Mouse (Mus musculus) forebrain, embryonic 10.5 days (tissue): ENCODE measurements around the gene Ntrk2. TPM values are rescaled to one million over a fixed set of nuclear protein-coding genes. Genes with fewer than 3 reads are reported as not detected.
A peak's percentile ranks its signal among the peaks of the same experiment; 100 is the strongest.

Source experiments
- DNase-seq: peaks from one replicate; pipeline ENCODE4 v3.0.0-alpha.2; 2017; ENCODE audit warnings: low spot score; ENCODE audit errors: extremely low spot score
- H3K27ac ChIP-seq: fragments of 300-500 bp; sonication (generic); 2 replicates; pipeline ENCODE4 v1.5.1; 2016; ENCODE audit warnings: mild to moderate bottlenecking
- H3K27me3 ChIP-seq: fragments of 300-500 bp; sonication (generic); 2 replicates; pipeline ENCODE4 v1.6.1; 2016; ENCODE audit warnings: mild to moderate bottlenecking; ENCODE audit not compliant: poor library complexity, severe bottlenecking
- H3K36me3 ChIP-seq: fragments of 300-500 bp; sonication (generic); replicated peaks from 2 replicates; pipeline ENCODE4 v1.6.1; 2016; ENCODE audit warnings: mild to moderate bottlenecking, moderate library complexity
- H3K4me1 ChIP-seq: fragments of 300-500 bp; sonication (generic); 2 replicates; pipeline ENCODE4 v1.6.1; 2016
- H3K4me3 ChIP-seq: fragments of 300-500 bp; sonication (generic); 2 replicates; pipeline ENCODE4 v1.5.1; 2016; ENCODE audit warnings: mild to moderate bottlenecking, moderate library complexity
- H3K9me3 ChIP-seq: fragments of 300-500 bp; sonication (generic); 2 replicates; pipeline ENCODE4 v1.6.1; 2016; ENCODE audit warnings: mild to moderate bottlenecking, moderate library complexity
- WGBS: fragments of 180-500 bp; shearing (Covaris S2); methylation state at CpG from one replicate; pipeline ENCODE4 v1.1.7; 2016; 5-methylcytosine and 5-hydroxymethylcytosine counted together
- polyA plus RNA-seq: library from polyadenylated mRNA; unstranded; fragments of >200 nt; fragmentation: Nextera tagmentation; extraction: Ambion mirVana; gene quantifications from 2 replicates; pipeline ENCODE4 v1.2.1, GENCODE M21; 2016

Ntrk2 gene
- polyA plus RNA-seq, 1 experiment from 2014 or later: 33.2 TPM

DNA sequence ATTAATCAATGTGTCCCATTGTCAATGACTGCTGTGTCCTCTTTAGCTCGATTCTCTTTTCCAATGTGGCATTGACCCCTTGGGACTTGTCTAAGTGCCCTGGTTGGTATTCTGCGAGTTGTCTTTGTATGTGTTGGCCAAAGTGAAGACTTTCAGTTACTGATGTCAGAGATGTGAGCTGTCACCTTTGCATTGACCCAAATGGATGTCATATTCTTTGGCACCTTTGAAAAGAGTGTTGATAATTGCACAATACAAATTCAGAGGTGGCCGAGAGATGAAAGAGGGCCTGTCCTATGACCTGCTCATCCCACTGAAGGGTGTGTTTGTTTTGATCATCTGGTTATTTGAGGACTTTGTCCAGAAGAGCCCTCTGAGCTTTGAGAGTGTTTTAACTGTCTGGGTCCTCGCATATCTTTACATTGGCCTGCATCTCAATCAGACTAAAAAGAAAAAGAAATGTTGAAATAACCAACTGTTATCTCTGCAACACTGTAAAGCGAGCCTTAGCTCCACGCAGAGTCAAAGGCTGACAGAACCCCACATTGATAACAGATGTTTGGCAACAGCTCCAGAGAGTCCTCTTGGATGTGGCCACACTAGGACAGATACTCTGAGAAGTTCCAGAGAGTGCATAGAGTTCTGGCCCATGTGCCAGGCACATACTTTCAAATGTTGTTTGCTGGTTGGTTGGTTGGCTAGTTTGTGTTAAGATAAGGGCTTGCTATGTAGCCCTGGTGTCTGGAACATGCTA is 107.9 kb downstream of the Ntrk2 start:
- no peak for DNase-seq
- no peak overlapping the region for H3K4me3 ChIP-seq
- H3K4me1 ChIP-seq: peaks cover 41% of the 10 kb centered on the region
- no peaks in the 10 kb centered on the region for H3K36me3 ChIP-seq
- WGBS: 87% methylated on average over 6 of the region's 6 CpGs
- H3K9me3 ChIP-seq: no peaks in the 10 kb centered on the region
- no peaks in the 10 kb centered on the region for H3K27me3 ChIP-seq
- no peak overlapping the region for H3K27ac ChIP-seq

DNA sequence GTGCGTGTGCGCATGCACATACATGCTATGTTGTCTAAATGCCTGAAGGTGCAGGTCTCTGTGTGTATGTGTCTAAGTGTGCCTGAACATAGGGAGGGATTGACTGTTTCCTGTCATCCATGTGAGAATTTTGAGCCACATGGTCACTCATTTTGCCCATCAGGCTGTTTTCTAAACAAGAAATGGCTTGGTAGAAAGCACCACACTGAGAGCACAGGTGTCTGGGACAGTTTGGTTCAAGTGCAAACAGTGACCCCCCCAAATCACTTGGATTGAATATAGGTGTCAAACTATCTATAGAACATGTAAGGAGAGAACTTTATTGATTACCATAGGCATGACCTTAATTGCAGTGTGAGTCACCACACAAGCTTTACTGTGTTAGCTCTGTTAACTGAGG is 110.0 kb downstream of the Ntrk2 start:
- Histone ChIP-seq H3K36me3 (no peaks in the 10 kb centered on the region), H3K27me3 (no peaks in the 10 kb centered on the region), H3K4me3 (no peak overlapping the region), H3K9me3 (no peaks in the 10 kb centered on the region), H3K4me1 (peaks cover 41% of the 10 kb centered on the region), H3K27ac (no peak overlapping the region)
- no peak for DNase-seq
- 95% methylated on average over 2 of the region's 2 CpGs for WGBS

DNA sequence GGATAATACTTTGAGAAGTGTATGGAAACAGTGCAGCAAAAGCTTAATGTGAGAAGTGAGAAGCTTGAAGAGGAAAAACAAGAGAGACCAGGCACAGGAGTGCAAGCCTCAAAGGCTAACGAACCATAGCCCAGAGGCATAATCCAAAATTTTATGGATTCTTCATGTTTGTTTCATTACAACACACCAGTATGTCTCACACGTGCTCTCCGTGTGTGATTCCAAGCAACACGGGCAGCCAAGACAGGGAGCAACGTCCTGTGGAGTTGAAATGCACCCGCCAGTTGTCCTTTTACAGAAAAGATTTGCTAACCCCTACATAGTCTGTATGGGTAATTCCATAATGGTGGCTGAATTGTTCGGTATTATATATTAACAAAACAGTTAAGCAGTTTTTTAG is 113.9 kb downstream of the Ntrk2 start:
- Histone ChIP-seq H3K9me3 (no peaks in the 10 kb centered on the region), H3K4me1 (peaks cover 33% of the 10 kb centered on the region), H3K36me3 (no peaks in the 10 kb centered on the region), H3K27me3 (no peaks in the 10 kb centered on the region), H3K4me3 (no peak overlapping the region), H3K27ac (no peak overlapping the region)
- DNase-seq: no peak
- 91% methylated on average over 7 of the region's 7 CpGs for WGBS

DNA sequence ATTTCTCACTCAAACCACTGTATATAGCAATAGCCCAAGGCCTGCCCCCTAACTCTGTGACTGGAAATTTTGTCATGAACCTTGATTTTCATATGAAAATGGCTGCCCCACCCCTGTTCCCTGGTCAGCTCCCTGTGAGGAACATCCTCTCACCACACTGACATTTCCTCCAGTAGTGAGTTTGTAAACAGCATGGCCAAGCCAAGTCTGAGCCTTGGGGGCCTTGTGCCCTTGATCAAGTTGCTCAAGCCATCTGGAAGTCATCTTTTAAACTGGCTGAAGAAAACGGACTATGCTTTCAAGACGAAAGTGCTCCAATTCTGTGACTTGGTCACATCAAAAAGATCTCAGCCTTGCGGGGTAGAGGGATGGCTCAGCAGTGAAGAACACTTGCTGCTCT is 114.9 kb downstream of the Ntrk2 start:
- Histone ChIP-seq H3K27ac (no peak overlapping the region), H3K9me3 (no peaks in the 10 kb centered on the region), H3K4me1 (peaks cover 29% of the 10 kb centered on the region), H3K36me3 (no peaks in the 10 kb centered on the region), H3K4me3 (no peak overlapping the region), H3K27me3 (no peaks in the 10 kb centered on the region)
- DNase-seq: no peak
- 89% methylated on average over 3 of the region's 3 CpGs for WGBS

DNA sequence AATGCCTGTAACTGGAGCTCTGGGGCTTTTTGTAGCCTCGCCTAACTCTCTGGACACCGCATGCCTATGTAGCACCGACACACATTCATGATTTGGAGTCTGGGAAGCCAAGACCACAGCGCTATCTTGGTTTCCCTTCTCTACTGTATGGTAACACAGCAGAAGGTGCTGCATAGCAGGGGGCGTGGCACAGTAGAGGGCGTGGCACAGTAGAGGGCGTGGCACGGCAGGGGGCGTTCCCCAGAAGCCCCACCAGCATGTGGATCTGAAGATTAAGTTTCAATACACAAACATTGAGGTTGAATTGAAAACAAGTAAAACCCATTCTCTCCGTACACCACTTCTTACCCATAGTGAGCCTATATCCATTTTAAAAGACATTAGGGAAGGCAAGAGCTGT is 115.3 kb downstream of the Ntrk2 start:
- H3K9me3 ChIP-seq: no peaks in the 10 kb centered on the region
- H3K36me3 ChIP-seq: no peaks in the 10 kb centered on the region
- H3K27ac ChIP-seq: no peak overlapping the region
- H3K4me1 ChIP-seq: peaks cover 29% of the 10 kb centered on the region
- H3K27me3 ChIP-seq: no peaks in the 10 kb centered on the region
- DNase-seq: no peak
- 91% methylated on average over 10 of the region's 10 CpGs for WGBS
- H3K4me3 ChIP-seq: no peak overlapping the region

DNA sequence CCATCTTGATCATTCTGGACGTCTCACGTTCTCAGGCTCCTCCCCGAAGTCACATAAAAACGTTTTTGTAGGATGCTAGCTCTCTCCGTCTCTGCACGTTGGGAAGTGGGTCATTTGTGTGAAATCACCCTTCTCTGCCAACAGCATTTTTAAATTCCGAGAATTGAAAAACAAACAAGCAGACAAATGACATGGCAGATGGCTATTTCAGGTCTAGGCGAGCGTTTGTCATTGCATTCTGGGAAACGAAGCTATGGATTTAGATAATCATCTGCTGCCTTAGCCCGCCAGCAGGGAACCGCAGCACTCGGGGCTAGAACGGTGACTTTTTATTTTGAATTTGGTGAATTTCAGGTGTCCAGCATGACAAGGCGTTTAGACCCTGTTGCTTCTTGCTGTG is 115.8 kb downstream of the Ntrk2 start:
- 89% methylated on average over 15 of the region's 15 CpGs for WGBS
- H3K27ac ChIP-seq: no peak overlapping the region

DNA sequence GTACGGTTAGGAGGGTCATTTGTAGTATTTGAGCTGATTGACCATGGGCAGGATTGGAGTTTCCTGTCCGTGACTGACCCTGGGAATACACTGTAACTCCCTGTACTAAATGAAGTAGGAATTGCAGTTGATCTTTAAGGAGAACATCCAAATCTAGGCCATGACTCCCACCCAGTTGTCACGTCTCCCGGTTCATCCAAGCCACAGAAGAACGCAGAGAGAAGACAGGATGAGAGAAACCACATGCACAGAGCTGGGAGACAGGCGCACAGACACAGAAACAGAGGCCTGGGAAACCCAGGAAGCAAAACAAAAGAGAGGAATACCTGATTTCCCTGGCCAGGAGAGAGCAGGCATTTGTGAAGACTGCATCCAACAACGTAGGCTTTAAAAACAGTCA is 117.1 kb downstream of the Ntrk2 start:
- H3K4me3 ChIP-seq: no peak overlapping the region
- H3K4me1 ChIP-seq: peaks cover 37% of the 10 kb centered on the region
- H3K36me3 ChIP-seq: no peaks in the 10 kb centered on the region
- H3K27me3 ChIP-seq: no peaks in the 10 kb centered on the region
- WGBS: 88% methylated on average over 7 of the region's 7 CpGs
- no peak for DNase-seq
- H3K27ac ChIP-seq: peak overlapping the region; percentile 15
- no peaks in the 10 kb centered on the region for H3K9me3 ChIP-seq

More for the DNA sequence above, 115.8 kb downstream of the Ntrk2 start:
- Histone ChIP-seq H3K4me1 (peaks cover 29% of the 10 kb centered on the region), H3K4me3 (no peak overlapping the region), H3K27me3 (no peaks in the 10 kb centered on the region), H3K36me3 (no peaks in the 10 kb centered on the region), H3K9me3 (no peaks in the 10 kb centered on the region)
- no peak for DNase-seq

DNA sequence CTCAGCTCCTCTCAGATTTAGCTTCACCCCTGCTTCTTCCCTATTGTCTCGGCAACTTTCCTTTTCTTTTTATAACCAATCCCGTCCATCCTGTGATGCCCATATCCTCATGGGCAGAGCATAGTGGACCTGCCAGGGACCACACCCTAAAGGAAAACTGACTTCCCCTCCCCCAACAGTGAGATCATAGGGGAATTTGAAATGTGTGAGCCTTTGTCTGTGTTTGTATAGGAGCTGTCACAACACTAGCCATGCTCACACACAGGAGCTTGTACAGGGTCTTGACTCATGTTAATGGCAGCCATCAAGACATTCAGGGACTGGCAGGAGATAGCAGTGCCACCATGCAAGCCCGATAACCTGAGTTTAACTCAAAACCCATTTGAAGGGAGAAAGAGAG is 118.1 kb downstream of the Ntrk2 start:
- Histone ChIP-seq H3K9me3 (no peaks in the 10 kb centered on the region), H3K36me3 (no peaks in the 10 kb centered on the region), H3K27me3 (no peaks in the 10 kb centered on the region), H3K4me3 (no peak overlapping the region), H3K27ac (0 out of 2 replicates have a peak overlapping the region, but pooled peaks have one; percentile 31), H3K4me1 (peaks cover 47% of the 10 kb centered on the region)
- 82% methylated on average over 3 of the region's 3 CpGs for WGBS
- no peak for DNase-seq

DNA sequence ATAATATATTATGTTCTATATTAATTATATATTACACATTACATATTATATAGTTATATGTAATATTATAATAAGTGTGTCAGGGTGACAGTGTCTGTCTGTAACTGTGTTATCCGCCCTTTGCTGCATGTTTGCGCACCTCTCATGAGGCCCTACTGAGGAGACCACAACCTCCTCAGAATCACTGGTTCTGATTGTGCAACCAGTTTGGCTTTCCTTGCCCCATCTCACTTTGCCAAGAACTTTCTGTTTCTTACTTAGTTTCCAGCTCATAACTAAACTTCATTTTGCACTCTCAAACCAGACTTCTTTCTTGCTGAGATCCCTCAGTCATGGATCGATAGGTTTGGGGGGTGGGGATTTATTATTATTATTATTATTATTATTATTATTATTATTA is 120.8 kb downstream of the Ntrk2 start:
- Histone ChIP-seq H3K36me3 (no peaks in the 10 kb centered on the region), H3K4me3 (no peak overlapping the region), H3K9me3 (no peaks in the 10 kb centered on the region), H3K4me1 (peaks cover 50% of the 10 kb centered on the region), H3K27ac (no peak overlapping the region), H3K27me3 (no peaks in the 10 kb centered on the region)
- WGBS: 95% methylated on average over 3 of the region's 3 CpGs
- no peak for DNase-seq

DNA sequence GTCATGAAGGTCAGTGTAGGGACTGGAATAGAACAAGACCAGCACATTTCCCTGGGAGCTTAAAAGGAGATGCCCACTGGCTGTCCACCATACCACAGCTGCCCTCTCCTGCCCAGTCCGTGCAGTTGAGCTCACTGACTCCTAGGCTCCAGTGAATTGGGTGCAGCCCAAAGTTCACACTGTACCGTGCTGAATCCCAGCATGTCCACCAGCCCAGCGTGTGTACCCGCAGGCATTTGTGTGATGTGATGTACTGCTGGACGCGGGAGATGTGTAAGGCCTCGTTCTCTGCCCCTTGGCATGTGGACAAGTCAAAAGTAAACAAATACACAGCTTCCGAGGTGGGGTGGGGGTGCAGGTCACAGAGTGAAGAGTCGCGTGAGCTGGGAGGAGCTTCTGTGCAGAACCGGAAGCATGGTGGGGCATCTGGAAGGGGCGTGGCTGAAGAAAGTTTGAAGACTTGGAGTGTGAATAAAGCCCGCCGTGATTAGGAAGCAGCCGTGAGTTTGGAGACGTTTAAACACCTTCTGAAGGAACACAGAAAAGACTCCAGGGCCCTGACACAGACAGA is 121.4 kb downstream of the Ntrk2 start:
- Histone ChIP-seq H3K4me3 (no peak overlapping the region), H3K36me3 (no peaks in the 10 kb centered on the region), H3K27me3 (no peaks in the 10 kb centered on the region), H3K4me1 (peaks cover 51% of the 10 kb centered on the region), H3K9me3 (no peaks in the 10 kb centered on the region), H3K27ac (peak overlapping the region; percentile 71)
- DNase-seq: no peak
- 85% methylated on average over 16 of the region's 16 CpGs for WGBS

DNA sequence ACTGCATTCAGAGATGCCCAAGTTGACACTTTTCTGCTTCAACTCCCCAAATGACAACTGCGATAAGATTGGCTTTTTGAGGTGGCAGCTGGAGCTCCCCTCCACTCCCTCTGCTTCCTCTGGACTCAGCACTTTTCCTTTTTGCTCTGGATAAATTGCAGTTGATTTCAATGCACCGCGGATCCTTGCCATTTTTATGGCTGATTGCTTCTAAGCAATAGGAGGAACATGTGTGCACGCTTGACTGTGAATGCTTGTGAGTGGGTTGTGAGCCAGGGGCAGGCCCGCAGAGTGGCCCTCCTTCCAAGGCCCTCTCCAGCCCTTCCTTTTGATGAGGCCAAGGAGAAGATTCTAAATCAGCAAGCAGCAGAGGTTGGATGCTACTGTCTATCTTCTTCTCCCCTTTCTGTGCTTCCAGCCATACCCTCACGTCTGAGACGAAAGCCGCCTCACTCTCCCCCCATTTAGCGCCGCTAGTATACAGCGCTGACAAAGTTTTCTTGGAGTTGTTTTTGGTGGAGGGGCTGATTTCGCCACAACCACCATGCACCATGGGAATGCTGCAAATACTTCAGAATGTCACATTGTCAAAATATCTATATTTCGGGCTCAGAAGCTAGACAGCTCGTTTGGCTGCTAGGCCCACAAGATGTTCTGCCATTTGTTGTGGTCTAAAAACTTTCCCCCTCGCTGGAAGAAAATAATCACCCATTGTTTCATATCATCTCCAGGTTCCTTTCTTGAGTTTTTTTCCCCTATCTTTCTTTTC is 122.5 kb downstream of the Ntrk2 start:
- DNase-seq: no peak
- H3K4me3 ChIP-seq: no peak overlapping the region
- H3K4me1 ChIP-seq: peaks cover 52% of the 10 kb centered on the region
- H3K27ac ChIP-seq: peak overlapping the region; percentile 32
- H3K9me3 ChIP-seq: no peaks in the 10 kb centered on the region
- no peaks in the 10 kb centered on the region for H3K36me3 ChIP-seq
- H3K27me3 ChIP-seq: no peaks in the 10 kb centered on the region
- 79% methylated on average over 15 of the region's 15 CpGs for WGBS

DNA sequence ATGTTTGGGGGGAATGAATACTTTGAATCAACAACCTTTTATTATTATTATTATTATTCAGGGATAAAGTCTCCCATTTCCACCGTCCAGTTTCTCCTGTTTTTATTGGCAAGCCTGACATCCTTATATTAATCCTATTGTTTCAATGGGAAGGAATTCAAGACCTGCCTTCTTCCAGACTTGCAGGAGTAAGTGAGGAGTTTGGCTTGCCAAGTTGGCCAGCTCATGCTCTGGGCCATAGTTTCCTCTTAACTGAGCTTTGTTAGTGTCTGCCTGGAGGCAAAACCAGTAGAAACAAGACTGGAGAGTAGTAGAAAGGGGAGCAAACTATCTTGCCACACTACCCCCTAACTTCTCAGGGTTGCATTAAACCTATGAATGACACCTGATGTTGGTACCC is 123.8 kb downstream of the Ntrk2 start:
- 77% methylated on average over 1 of the region's 1 CpGs for WGBS
- H3K4me1 ChIP-seq: peaks cover 52% of the 10 kb centered on the region
- H3K4me3 ChIP-seq: no peak overlapping the region
- H3K27ac ChIP-seq: no peak overlapping the region
- no peaks in the 10 kb centered on the region for H3K9me3 ChIP-seq
- no peaks in the 10 kb centered on the region for H3K36me3 ChIP-seq
- no peaks in the 10 kb centered on the region for H3K27me3 ChIP-seq
- no peak for DNase-seq

DNA sequence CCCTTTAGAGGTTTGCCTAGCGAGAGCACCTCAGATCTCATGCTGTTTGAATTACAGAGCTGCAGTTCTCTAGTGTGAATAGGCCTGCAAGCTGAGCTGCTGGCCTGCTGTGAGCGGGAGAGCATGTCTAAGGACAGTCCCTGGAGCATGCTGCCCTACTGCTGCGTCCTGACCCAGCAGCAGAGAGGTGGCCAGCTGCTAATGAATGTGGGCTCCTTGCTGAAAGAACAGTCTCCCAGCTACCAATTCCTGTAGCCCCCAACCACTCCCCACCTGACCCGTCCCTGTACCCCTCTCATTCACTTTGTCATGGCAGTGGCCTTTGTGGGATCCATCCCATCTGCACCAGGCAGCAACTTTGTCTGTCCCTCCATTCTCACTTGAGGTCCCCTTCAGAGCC is 126.8 kb downstream of the Ntrk2 start:
- Histone ChIP-seq H3K4me1 (peaks cover 57% of the 10 kb centered on the region), H3K27ac (peak overlapping the region; percentile 76), H3K4me3 (no peak overlapping the region), H3K27me3 (no peaks in the 10 kb centered on the region), H3K9me3 (no peaks in the 10 kb centered on the region), H3K36me3 (no peaks in the 10 kb centered on the region)
- 8% methylated on average over 4 of the region's 4 CpGs for WGBS
- no peak for DNase-seq
